Mouse (Mus musculus): ENCODE data around the gene Tomm70a. TPM values are rescaled to one million over a fixed set of nuclear protein-coding genes. Genes with fewer than 3 reads are reported as not detected.

Gene Tomm70a
- polyA plus RNA-seq, 1 experiment from 2014 or later: 62.3 TPM

GRCm38 (mm10) chr16:57106185-57106960, 15.1 kb upstream of the Tomm70a start:
- Histone ChIP-seq H3K9me3 (ENCODE audit: control insufficient read depth, low read length) (no peaks in the 10 kb centered on the region), H3K36me3 (ENCODE audit: control insufficient read depth, insufficient read depth, low read length) (no peaks in the 10 kb centered on the region), H3K4me3 (ENCODE audit: low read depth, low read length) (no peak overlapping the region), H3K4me2 (replicated peaks; ENCODE audit: low read depth, low read length) (no peak overlapping the region), H3K27me3 (ENCODE audit: control insufficient read depth, insufficient read depth, low read length) (no peaks in the 10 kb centered on the region), H3K27ac (ENCODE audit: low read depth, low read length) (no peak overlapping the region), H3K9ac (ENCODE audit: low read depth, low read length) (no peak overlapping the region), H3K4me1 (replicated peaks; ENCODE audit: control insufficient read depth, insufficient read depth, low read length) (no peaks in the 10 kb centered on the region)
- ATAC-seq (ENCODE audit: low FRiP score): no peak
- 85% methylated on average over 5 of the region's 5 CpGs for WGBS
- no peak for DNase-seq (ENCODE audit: low spot score)

DNA sequence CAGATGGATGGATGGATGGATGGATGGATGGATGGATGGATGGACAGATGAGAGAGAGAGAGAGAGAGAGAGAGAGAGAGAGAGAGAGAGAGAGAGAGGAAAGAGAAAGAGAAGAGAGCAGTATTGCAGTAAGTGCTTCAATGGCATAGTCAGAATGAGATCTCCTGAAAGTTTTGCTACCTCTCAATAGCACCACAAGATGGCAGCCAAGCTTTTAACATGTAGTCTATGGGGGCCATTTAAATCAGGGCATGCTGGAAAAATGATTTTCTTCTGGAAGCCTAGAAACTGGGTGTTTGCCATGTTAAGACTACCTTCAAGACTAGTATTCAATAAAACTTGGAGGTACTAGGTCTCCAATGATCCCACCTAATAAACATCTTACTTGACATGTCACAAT, 5.4 kb upstream of the Tomm70a start:
- H3K27me3 ChIP-seq (ENCODE audit: control insufficient read depth, insufficient read depth, low read length): no peaks in the 10 kb centered on the region
- H3K4me1 ChIP-seq (replicated peaks; ENCODE audit: control insufficient read depth, insufficient read depth, low read length): no peaks in the 10 kb centered on the region
- DNase-seq (ENCODE audit: low spot score): no peak
- no peaks in the 10 kb centered on the region for H3K9me3 ChIP-seq (ENCODE audit: control insufficient read depth, low read length)
- no peak overlapping the region for H3K27ac ChIP-seq (ENCODE audit: low read depth, low read length)
- H3K4me2 ChIP-seq (replicated peaks; ENCODE audit: low read depth, low read length): no peak overlapping the region
- no peak overlapping the region for H3K4me3 ChIP-seq (ENCODE audit: low read depth, low read length)
- H3K36me3 ChIP-seq (ENCODE audit: control insufficient read depth, insufficient read depth, low read length): no peaks in the 10 kb centered on the region
- ATAC-seq (ENCODE audit: low FRiP score): no peak
- no peak overlapping the region for H3K9ac ChIP-seq (ENCODE audit: low read depth, low read length)

DNA sequence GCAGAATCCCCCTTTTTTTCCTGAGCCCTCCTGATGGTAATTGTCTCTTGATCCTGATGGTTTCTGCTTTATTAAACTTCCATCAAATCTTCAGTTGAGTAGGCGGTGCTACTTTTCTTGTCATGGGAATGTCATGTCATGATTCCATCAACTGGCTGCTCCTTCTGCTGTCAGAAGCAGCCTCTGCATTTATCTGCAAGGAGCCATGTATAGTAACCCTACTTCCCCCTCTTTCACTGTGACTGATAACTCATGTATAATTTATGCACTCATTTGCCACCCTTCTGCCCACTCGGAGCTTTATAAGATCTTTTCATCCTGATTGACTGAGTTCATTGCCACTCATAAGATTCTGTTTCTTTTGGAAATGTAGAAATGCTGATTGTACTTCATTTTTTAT, 3.9 kb upstream of the Tomm70a start:
- no peak overlapping the region for H3K4me3 ChIP-seq (ENCODE audit: low read depth, low read length)
- no peaks in the 10 kb centered on the region for H3K27me3 ChIP-seq (ENCODE audit: control insufficient read depth, insufficient read depth, low read length)
- 71% methylated on average over 2 of the region's 2 CpGs for WGBS
- H3K9me3 ChIP-seq (ENCODE audit: control insufficient read depth, low read length): no peaks in the 10 kb centered on the region
- H3K4me1 ChIP-seq (replicated peaks; ENCODE audit: control insufficient read depth, insufficient read depth, low read length): no peaks in the 10 kb centered on the region
- H3K9ac ChIP-seq (ENCODE audit: low read depth, low read length): no peak overlapping the region
- ATAC-seq (ENCODE audit: low FRiP score): no peak
- DNase-seq (ENCODE audit: low spot score): no peak
- no peaks in the 10 kb centered on the region for H3K36me3 ChIP-seq (ENCODE audit: control insufficient read depth, insufficient read depth, low read length)
- H3K27ac ChIP-seq (ENCODE audit: low read depth, low read length): no peak overlapping the region
- no peak overlapping the region for H3K4me2 ChIP-seq (replicated peaks; ENCODE audit: low read depth, low read length)

DNA sequence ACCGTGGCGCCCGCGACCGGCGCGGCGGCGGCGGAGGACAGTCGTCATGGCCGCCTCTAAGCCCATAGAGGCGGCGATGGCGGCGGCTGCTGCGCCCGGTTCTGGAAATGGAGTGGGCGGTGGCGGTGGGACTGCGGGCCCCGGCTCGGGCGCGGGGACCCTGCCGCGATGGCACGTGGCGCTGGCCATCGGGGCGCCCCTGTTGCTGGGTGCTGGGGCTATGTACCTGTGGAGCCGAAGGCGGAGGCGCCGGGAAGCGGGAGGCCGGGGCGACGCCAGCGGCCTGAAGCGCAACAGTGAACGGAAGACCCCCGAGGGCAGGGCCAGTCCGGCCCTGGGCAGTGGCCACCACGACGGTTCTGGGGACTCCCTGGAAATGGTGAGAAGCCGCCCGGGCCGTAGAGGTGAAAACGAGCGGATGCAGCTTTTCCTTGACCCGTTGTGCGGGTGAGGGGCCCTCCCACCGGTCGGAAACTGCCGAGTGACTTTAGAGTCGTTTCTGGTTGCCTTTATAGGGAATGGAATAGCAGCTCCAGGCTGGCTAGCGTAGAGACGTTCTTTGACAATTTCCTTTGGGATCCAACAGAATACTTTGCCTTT, 413 bp downstream of the Tomm70a start:
- under 1% methylated on average over 57 of the region's 59 CpGs for WGBS
- Histone ChIP-seq H3K36me3 (ENCODE audit: control insufficient read depth, insufficient read depth, low read length) (no peaks in the 10 kb centered on the region), H3K4me2 (replicated peaks; ENCODE audit: low read depth, low read length) (peak overlapping the region; percentile 67), H3K9ac (ENCODE audit: low read depth, low read length) (peak overlapping the region; percentile 68), H3K4me3 (ENCODE audit: low read depth, low read length) (peak overlapping the region; percentile 71), H3K4me1 (replicated peaks; ENCODE audit: control insufficient read depth, insufficient read depth, low read length) (peaks cover 6% of the 10 kb centered on the region; the same call in 1 of the 2 replicates), H3K9me3 (ENCODE audit: control insufficient read depth, low read length) (no peaks in the 10 kb centered on the region), H3K27ac (ENCODE audit: low read depth, low read length) (peak overlapping the region; percentile 79), H3K27me3 (ENCODE audit: control insufficient read depth, insufficient read depth, low read length) (no peaks in the 10 kb centered on the region)
- ATAC-seq (ENCODE audit: low FRiP score): no peak; the same call in none of the 2 replicates
- no peak for DNase-seq (ENCODE audit: low spot score)

GRCm38 (mm10) chr16:57122682-57123445, 1.4 kb downstream of the Tomm70a start:
- no peak for ATAC-seq (ENCODE audit: low FRiP score)
- peak overlapping the region; percentile 71 for H3K4me3 ChIP-seq (ENCODE audit: low read depth, low read length)
- no peak for DNase-seq (ENCODE audit: low spot score)
- H3K4me2 ChIP-seq (replicated peaks; ENCODE audit: low read depth, low read length): peak overlapping the region; percentile 67
- WGBS: 71% methylated on average over 6 of the region's 6 CpGs
- H3K36me3 ChIP-seq (ENCODE audit: control insufficient read depth, insufficient read depth, low read length): no peaks in the 10 kb centered on the region
- no peak overlapping the region for H3K27ac ChIP-seq (ENCODE audit: low read depth, low read length)
- H3K27me3 ChIP-seq (ENCODE audit: control insufficient read depth, insufficient read depth, low read length): no peaks in the 10 kb centered on the region
- peak overlapping the region; percentile 68 for H3K9ac ChIP-seq (ENCODE audit: low read depth, low read length)
- H3K4me1 ChIP-seq (replicated peaks; ENCODE audit: control insufficient read depth, insufficient read depth, low read length): peaks cover 6% of the 10 kb centered on the region; the same call in 1 of the 2 replicates
- no peaks in the 10 kb centered on the region for H3K9me3 ChIP-seq (ENCODE audit: control insufficient read depth, low read length)

GRCm38 (mm10) chr16:57126268-57126667, 4.8 kb downstream of the Tomm70a start:
- H3K27me3 ChIP-seq (ENCODE audit: control insufficient read depth, insufficient read depth, low read length): no peaks in the 10 kb centered on the region
- H3K9me3 ChIP-seq (ENCODE audit: control insufficient read depth, low read length): no peaks in the 10 kb centered on the region
- H3K27ac ChIP-seq (ENCODE audit: low read depth, low read length): no peak overlapping the region
- no peak overlapping the region for H3K4me2 ChIP-seq (replicated peaks; ENCODE audit: low read depth, low read length)
- no peak overlapping the region for H3K4me3 ChIP-seq (ENCODE audit: low read depth, low read length)
- WGBS: 77% methylated on average over 4 of the region's 4 CpGs
- H3K36me3 ChIP-seq (ENCODE audit: control insufficient read depth, insufficient read depth, low read length): no peaks in the 10 kb centered on the region
- H3K4me1 ChIP-seq (replicated peaks; ENCODE audit: control insufficient read depth, insufficient read depth, low read length): peaks cover 6% of the 10 kb centered on the region; the same call in 1 of the 2 replicates
- no peak for DNase-seq (ENCODE audit: low spot score)
- no peak overlapping the region for H3K9ac ChIP-seq (ENCODE audit: low read depth, low read length)
- ATAC-seq (ENCODE audit: low FRiP score): no peak

DNA sequence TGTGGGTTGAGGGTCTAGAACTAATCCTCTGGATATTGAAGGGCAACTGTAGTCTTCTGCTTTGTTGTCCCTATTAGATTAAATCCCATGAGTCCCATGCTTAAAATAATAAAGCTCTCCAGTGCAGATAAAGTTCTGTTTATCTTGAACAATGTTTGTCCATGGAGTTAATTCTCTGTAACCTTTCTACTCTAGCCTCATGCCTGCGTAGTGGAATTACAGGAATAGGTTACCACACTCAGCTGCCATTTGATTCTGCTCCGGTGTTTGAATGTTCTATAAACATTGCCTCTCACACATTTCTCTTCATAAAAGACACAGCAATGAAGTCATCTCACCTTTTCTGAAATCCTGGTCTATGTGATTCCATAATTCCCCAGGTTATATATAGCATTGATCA, 6.3 kb downstream of the Tomm70a start:
- Histone ChIP-seq H3K36me3 (ENCODE audit: control insufficient read depth, insufficient read depth, low read length) (no peaks in the 10 kb centered on the region), H3K27me3 (ENCODE audit: control insufficient read depth, insufficient read depth, low read length) (no peaks in the 10 kb centered on the region), H3K4me2 (replicated peaks; ENCODE audit: low read depth, low read length) (no peak overlapping the region), H3K4me1 (replicated peaks; ENCODE audit: control insufficient read depth, insufficient read depth, low read length) (peaks cover 4% of the 10 kb centered on the region; the same call in 1 of the 2 replicates), H3K9ac (ENCODE audit: low read depth, low read length) (no peak overlapping the region), H3K9me3 (ENCODE audit: control insufficient read depth, low read length) (no peaks in the 10 kb centered on the region), H3K4me3 (ENCODE audit: low read depth, low read length) (no peak overlapping the region), H3K27ac (ENCODE audit: low read depth, low read length) (no peak overlapping the region)
- DNase-seq (ENCODE audit: low spot score) (no peak), ATAC-seq (ENCODE audit: low FRiP score) (no peak)
- 90% methylated on average over 2 of the region's 2 CpGs for WGBS

- Histone ChIP-seq H3K27me3 (ENCODE audit: control insufficient read depth, insufficient read depth, low read length) (no peaks in the 10 kb centered on the region), H3K9ac (ENCODE audit: low read depth, low read length) (no peak overlapping the region), H3K27ac (ENCODE audit: low read depth, low read length) (no peak overlapping the region), H3K4me2 (replicated peaks; ENCODE audit: low read depth, low read length) (no peak overlapping the region), H3K36me3 (ENCODE audit: control insufficient read depth, insufficient read depth, low read length) (no peaks in the 10 kb centered on the region), H3K4me3 (ENCODE audit: low read depth, low read length) (no peak overlapping the region), H3K4me1 (replicated peaks; ENCODE audit: control insufficient read depth, insufficient read depth, low read length) (no peaks in the 10 kb centered on the region), H3K9me3 (ENCODE audit: control insufficient read depth, low read length) (no peaks in the 10 kb centered on the region)
- DNase-seq (ENCODE audit: low spot score) (no peak), ATAC-seq (ENCODE audit: low FRiP score) (no peak)
- WGBS: 89% methylated on average over 3 of the region's 3 CpGs
Measured at GRCm38 (mm10) chr16:57130752-57131400, 9.4 kb downstream of the Tomm70a start.

Measured in hindbrain, embryonic 11.5 days (tissue).